Mouse (Mus musculus) neural tube, embryonic 12.5 days (tissue): ENCODE results near the gene Gm8251. TPM values are rescaled to one million over a fixed set of nuclear protein-coding genes. Genes with fewer than 3 reads are reported as not detected.

Experiments
- ATAC-seq: fragments of 200-750 bp; cut with Nextera tagmentation; 2 replicates; pipeline ENCODE4 v1.8.0; 2017; ENCODE audit warnings: low read depth, mild to moderate bottlenecking, moderate TSS enrichment, moderate library complexity; ENCODE audit not compliant: low FRiP score
- H3K27ac ChIP-seq: fragments of 300-500 bp; sonication (generic); 2 replicates; pipeline ENCODE4 v1.5.1; 2016
- H3K27me3 ChIP-seq: fragments of 300-500 bp; sonication (generic); replicated peaks from 2 replicates; pipeline ENCODE4 v1.6.1; 2016; ENCODE audit warnings: mild to moderate bottlenecking
- H3K36me3 ChIP-seq: fragments of 300-500 bp; sonication (generic); 2 replicates; pipeline ENCODE4 v1.6.1; 2016; ENCODE audit warnings: mild to moderate bottlenecking
- H3K4me1 ChIP-seq: fragments of 300-500 bp; sonication (generic); 2 replicates; pipeline ENCODE4 v1.6.1; 2016
- H3K4me2 ChIP-seq: fragments of 300-500 bp; sonication (generic); replicated peaks from 2 replicates; pipeline ENCODE4 v1.6.1; 2016; ENCODE audit warnings: mild to moderate bottlenecking
- H3K4me3 ChIP-seq: fragments of 300-500 bp; sonication (generic); 2 replicates; pipeline ENCODE4 v1.5.1; 2016
- H3K9ac ChIP-seq: fragments of 300-500 bp; sonication (generic); 2 replicates; pipeline ENCODE4 v1.6.1; 2016; ENCODE audit warnings: mild to moderate bottlenecking
- H3K9me3 ChIP-seq: fragments of 300-500 bp; sonication (generic); 2 replicates; pipeline ENCODE4 v1.6.1; 2016; ENCODE audit warnings: mild to moderate bottlenecking
- WGBS: fragments of 180-500 bp; shearing (Covaris S2); methylation state at CpG from one replicate; pipeline ENCODE4 v1.1.7; 2016; 5-methylcytosine and 5-hydroxymethylcytosine counted together
- polyA plus RNA-seq: library from polyadenylated mRNA; unstranded; fragments of >200 nt; fragmentation: Nextera tagmentation; extraction: Ambion mirVana; gene quantifications from 2 replicates; pipeline ENCODE4 v1.2.1, GENCODE M21; 2016

Gene Gm8251
- polyA plus RNA-seq, 1 experiment from 2014 or later, result 0.03 TPM

DNA sequence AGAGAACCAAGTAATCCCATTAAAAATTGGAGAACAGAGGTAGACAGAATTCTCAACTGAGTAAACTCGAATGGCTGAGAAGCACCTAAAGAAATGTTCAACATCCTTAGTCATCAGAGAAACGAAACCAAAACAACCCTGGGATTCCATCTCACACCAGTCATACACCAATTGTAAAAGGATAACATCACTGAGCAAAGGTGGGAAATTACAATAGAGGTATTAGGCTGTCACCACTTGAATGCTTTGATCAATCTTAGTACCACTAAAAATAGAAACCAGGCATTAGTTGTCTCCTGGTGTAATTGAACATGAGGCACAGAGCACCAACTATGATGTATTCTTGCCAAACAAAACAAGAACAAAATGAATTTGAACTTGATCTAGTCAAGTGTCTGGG, 29.5 kb downstream of the Gm8251 start:
- no peak for ATAC-seq
- Histone ChIP-seq H3K4me2 (no peak overlapping the region), H3K9ac (no peak overlapping the region), H3K9me3 (no peaks in the 10 kb centered on the region), H3K27ac (no peak overlapping the region), H3K4me1 (no peaks in the 10 kb centered on the region), H3K4me3 (no peak overlapping the region), H3K36me3 (no peaks in the 10 kb centered on the region), H3K27me3 (no peaks in the 10 kb centered on the region)
- 68% methylated on average over 2 of the region's 2 CpGs for WGBS

DNA sequence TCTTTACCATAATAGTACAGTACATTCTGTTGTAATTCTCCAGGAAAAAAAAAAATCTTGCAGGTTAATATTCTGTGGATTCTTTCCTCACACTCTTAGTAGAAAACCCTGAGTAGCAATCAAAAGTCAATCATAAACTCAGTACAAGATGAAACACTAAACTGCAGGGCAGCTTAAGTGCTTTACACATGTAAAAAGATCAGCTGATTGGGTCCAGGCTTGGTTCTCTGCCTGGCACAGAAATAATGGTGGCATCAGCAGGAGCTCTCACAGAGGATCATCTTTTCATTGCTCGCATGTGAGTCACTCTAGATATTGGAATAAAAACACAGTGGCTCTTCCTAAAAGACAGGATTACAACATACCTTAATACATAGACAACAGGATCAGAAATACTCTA, 34.1 kb downstream of the Gm8251 start:
- H3K27ac ChIP-seq, result no peak overlapping the region
- no peaks in the 10 kb centered on the region for H3K36me3 ChIP-seq
- H3K27me3 ChIP-seq, result no peaks in the 10 kb centered on the region
- no peak overlapping the region for H3K4me3 ChIP-seq
- H3K9ac ChIP-seq, result no peak overlapping the region
- no peak for ATAC-seq
- no peaks in the 10 kb centered on the region for H3K4me1 ChIP-seq
- H3K4me2 ChIP-seq, result no peak overlapping the region
- 97% methylated on average over 1 of the region's 1 CpGs for WGBS
- H3K9me3 ChIP-seq, result no peaks in the 10 kb centered on the region

DNA sequence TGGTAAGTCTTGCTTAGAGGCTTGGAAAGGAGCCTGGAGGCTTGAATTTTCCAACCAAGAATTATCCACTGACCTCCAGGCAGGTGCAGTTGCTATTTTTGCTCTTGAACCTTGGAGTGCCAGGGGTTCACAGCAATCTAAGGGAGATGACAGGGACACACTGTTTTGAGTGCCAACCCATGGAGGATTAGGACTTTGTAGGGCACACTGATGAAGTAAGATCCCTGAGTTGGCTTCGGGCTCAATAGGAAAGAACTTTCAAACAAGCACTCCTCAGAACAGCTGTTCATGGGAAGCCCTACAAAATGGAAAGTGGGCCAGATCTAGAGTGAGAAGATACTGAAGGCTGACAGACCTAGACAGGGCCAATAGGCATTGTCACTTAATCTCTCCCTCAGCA, 39.1 kb downstream of the Gm8251 start:
- ATAC-seq, result no peak
- 94% methylated on average over 1 of the region's 1 CpGs for WGBS
- Histone ChIP-seq H3K4me2 (no peak overlapping the region), H3K27ac (no peak overlapping the region), H3K36me3 (no peaks in the 10 kb centered on the region), H3K4me1 (no peaks in the 10 kb centered on the region), H3K27me3 (no peaks in the 10 kb centered on the region), H3K9ac (no peak overlapping the region), H3K9me3 (no peaks in the 10 kb centered on the region), H3K4me3 (no peak overlapping the region)

DNA sequence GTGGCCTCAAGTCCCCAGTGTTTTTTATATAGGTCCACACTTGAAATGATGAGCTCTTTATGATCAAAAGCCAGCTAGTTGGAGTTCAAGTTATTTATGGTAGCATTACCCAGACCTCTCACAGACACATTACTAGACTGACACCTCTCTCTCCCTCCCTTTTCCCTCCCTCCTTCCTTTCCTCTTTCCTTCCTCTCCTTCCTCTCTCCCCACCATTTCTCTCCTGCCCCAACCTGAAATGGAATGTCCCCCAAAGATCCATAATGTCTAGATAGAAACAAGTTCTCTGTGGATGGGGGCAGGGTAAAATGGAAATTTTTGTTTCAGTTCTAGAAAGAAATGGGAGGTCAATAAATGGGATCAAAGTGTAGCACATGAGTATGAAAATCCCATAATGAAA, 41.8 kb downstream of the Gm8251 start, which contains the start of gene Mettl21c:
Mettl21c (minus strand) TSS at position 101 of the 400 bp plus-strand sequence.
- Histone ChIP-seq H3K9me3 (no peaks in the 10 kb centered on the region), H3K36me3 (no peaks in the 10 kb centered on the region), H3K27ac (no peak within 1 kb of the TSS), H3K27me3 (no peaks in the 10 kb centered on the region), H3K4me1 (no peaks in the 10 kb centered on the region), H3K9ac (no peak within 1 kb of the TSS), H3K4me3 (no peak within 1 kb of the TSS), H3K4me2 (no peak within 1 kb of the TSS)
- no peak for ATAC-seq

- Histone ChIP-seq H3K4me3 (no peak overlapping the region), H3K4me2 (no peak overlapping the region), H3K27ac (no peak overlapping the region), H3K4me1 (no peaks in the 10 kb centered on the region), H3K9me3 (no peaks in the 10 kb centered on the region), H3K9ac (no peak overlapping the region), H3K27me3 (no peaks in the 10 kb centered on the region), H3K36me3 (no peaks in the 10 kb centered on the region)
- no peak for ATAC-seq
- 90% methylated on average over 2 of the region's 2 CpGs for WGBS
Observed at GRCm38 (mm10) chr1:44015556-44015955, 46.2 kb downstream of the Gm8251 start.

Other genes with a start within 250 kb of the Gm8251 start
- 19.6 and 22.7 TPM in 2 replicates for gene Uxs1, start 234.1 kb downstream of the Gm8251 start, polyA plus RNA-seq
- gene Tpp2, start 128.3 kb downstream of the Gm8251 start, polyA plus RNA-seq, result 61.4 and 68.7 TPM in 2 replicates
- gene Mettl21c, start 41.9 kb downstream of the Gm8251 start, polyA plus RNA-seq, result 0.43 and 0.66 TPM in 2 replicates
- gene Tex30, start 40.5 kb upstream of the Gm8251 start, polyA plus RNA-seq, result 73.2 and 74.8 TPM in 2 replicates
- gene Kdelc1, start 56.9 kb upstream of the Gm8251 start, polyA plus RNA-seq, result 44.5 and 45.3 TPM in 2 replicates
- gene Bivm, start 57.0 kb upstream of the Gm8251 start, polyA plus RNA-seq, result 26.5 and 31.9 TPM in 2 replicates
- 42.3 and 43.0 TPM in 2 replicates for gene Ercc5, start 85.8 kb upstream of the Gm8251 start, polyA plus RNA-seq
- not detected in 2 replicates for gene Mettl21e, start 157.0 kb upstream of the Gm8251 start, polyA plus RNA-seq